Mouse (Mus musculus): ENCODE results near the gene Wdfy3.

DNA sequence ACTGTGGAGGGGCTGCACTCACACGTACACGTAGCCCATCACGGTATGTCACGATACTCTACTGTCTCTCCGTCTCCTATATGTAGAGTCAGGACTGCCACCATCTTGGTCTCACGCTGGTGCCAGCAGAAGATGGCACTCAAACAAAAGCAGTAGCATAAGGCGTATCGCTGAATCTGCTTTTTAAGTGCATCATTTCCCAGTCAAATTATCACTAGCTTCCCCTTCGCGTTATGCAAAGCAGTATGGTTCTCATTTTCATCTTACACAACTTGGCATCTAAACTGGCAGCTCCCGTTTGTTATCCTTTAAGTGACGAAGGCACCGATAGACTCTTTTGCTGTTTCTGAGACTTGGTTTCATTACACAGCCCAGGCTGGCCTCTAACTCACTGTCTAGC is 110.4 kb downstream of the Wdfy3 start:
- no peak for TF ChIP-seq CTCF (IDR thresholded peaks at IDR 0.05; ENCODE audit: low read depth)
- TF ChIP-seq EP300 (optimal IDR thresholded peaks at IDR 0.05), result no peak

Data from stomach, postnatal 0 days (tissue).